Mouse (Mus musculus): ENCODE measurements around the gene Gm10715. TPM values are rescaled to one million over a fixed set of nuclear protein-coding genes. Genes with fewer than 3 reads are reported as not detected.
A peak's percentile ranks its signal among the peaks of the same experiment; 100 is the strongest.
"Not testable (repeated sequence)": the region's sequence is repeated elsewhere in the genome, so short reads cannot be mapped to it uniquely, and the experiment has no call there.

Gm10715 gene
- polyA plus RNA-seq, 1 experiment from 2014 or later = not detected

DNA sequence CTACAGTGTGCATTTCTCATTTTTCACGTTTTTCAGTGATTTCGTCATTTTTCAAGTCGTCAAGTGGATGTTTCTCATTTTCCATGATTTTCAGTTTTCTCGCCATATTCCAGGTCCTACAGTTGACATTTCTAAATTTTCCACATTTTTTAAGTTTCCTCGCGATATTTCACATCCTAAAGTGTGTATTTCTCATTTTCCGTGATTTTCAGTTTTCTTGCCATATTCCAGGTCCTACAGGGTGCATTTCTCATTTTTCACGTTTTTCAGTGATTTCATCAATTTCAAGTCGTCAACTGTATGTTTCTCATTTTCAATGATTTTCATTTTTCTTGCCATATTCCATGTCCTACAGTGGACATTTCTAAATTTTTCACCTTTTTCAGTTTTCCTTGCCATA is 21.3 kb upstream of the Gm10715 start, which contains the start of gene Gm10720:
Gene Gm10720 (plus strand): TSS at position 301 of the 400 bp plus-strand sequence.
- H3K36me3 ChIP-seq; H3K27me3 ChIP-seq; H3K27ac ChIP-seq; H3K9ac ChIP-seq; ATAC-seq (ENCODE audit: insufficient number of reproducible peaks, insufficient read depth, low FRiP score, low TSS enrichment, low read depth); H3K9me3 ChIP-seq; H3K4me1 ChIP-seq; H3K4me3 ChIP-seq; H3K4me2 ChIP-seq: not testable (repeated sequence)
- 73% methylated on average over 5 of the region's 9 CpGs for WGBS

DNA sequence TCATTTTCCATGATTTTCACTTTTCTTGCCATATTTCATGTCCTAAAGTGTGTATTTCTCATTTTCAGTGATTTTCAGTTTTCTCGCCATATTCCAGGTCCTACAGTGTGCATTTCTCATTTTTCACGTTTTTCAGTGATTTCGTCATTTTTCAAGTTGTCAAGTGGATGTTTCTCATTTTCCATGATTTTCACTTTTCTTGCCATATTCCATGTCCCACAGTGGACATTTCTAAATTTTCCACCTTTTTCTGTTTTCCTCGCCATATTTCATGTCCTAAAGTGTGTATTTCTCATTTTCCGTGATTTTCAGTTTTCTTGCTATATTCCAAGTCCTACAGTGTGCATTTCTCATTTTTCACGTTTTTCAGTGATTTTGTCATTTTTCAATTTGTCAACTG is 20.8 kb upstream of the Gm10715 start:
- H3K27ac ChIP-seq; ATAC-seq (ENCODE audit: insufficient number of reproducible peaks, insufficient read depth, low FRiP score, low TSS enrichment, low read depth); H3K9me3 ChIP-seq; H3K36me3 ChIP-seq; H3K9ac ChIP-seq; H3K4me2 ChIP-seq; H3K4me1 ChIP-seq; H3K27me3 ChIP-seq; H3K4me3 ChIP-seq: not testable (repeated sequence)
- WGBS = 75% methylated on average over 6 of the region's 6 CpGs

DNA sequence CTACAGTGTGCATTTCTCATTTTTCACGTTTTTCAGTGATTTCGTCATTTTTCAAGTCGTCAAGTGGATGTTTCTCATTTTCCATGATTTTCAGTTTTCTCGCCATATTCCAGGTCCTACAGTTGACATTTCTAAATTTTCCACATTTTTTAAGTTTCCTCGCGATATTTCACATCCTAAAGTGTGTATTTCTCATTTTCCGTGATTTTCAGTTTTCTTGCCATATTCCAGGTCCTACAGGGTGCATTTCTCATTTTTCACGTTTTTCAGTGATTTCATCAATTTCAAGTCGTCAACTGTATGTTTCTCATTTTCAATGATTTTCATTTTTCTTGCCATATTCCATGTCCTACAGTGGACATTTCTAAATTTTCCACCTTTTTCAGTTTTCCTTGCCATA is 19.6 kb upstream of the Gm10715 start, which contains the start of gene Gm10719:
Gene Gm10719 (plus strand): TSS at position 301 of the 400 bp plus-strand sequence.
- H3K4me2 ChIP-seq; H3K9me3 ChIP-seq; H3K27ac ChIP-seq; ATAC-seq (ENCODE audit: insufficient number of reproducible peaks, insufficient read depth, low FRiP score, low TSS enrichment, low read depth); H3K9ac ChIP-seq; H3K36me3 ChIP-seq; H3K27me3 ChIP-seq; H3K4me3 ChIP-seq; H3K4me1 ChIP-seq: not testable (repeated sequence)
- 55% methylated on average over 1 of the region's 9 CpGs for WGBS

DNA sequence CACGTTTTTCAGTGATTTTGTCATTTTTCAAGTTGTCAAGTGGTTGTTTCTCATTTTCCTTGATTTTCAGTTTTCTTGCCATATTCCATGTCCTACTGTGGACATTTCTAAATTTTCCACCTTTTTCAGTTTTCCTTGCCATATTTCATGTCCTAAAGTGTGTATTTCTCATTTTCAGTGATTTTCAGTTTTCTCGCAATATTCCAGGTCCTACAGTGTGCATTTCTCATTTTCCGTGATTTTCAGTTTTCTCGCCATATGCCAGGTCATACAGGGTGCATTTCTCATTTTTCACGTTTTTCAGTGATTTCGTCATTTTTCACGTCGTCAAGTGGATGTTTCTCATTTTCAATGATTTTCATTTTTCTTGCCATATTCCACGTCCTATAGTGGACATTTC is 17.7 kb upstream of the Gm10715 start:
- not testable (repeated sequence) for H3K27ac ChIP-seq; H3K9ac ChIP-seq; H3K4me2 ChIP-seq; H3K9me3 ChIP-seq; ATAC-seq (ENCODE audit: insufficient number of reproducible peaks, insufficient read depth, low FRiP score, low TSS enrichment, low read depth); H3K4me3 ChIP-seq; H3K27me3 ChIP-seq; H3K36me3 ChIP-seq; H3K4me1 ChIP-seq
- WGBS = 64% methylated on average over 9 of the region's 9 CpGs

- H3K9ac ChIP-seq, H3K4me1 ChIP-seq, H3K27ac ChIP-seq, H3K9me3 ChIP-seq, H3K4me2 ChIP-seq, H3K36me3 ChIP-seq, H3K4me3 ChIP-seq, H3K27me3 ChIP-seq: not testable (repeated sequence)
- ATAC-seq (ENCODE audit: insufficient number of reproducible peaks, insufficient read depth, low FRiP score, low TSS enrichment, low read depth) = peak; percentile 67; the same call in 1 of the 2 replicates
- 77% methylated on average over 17 of the region's 19 CpGs for WGBS
These were observed 16.6 kb upstream of the Gm10715 start for GRCm38 (mm10) chr9:3019835-3020727.

- not testable (repeated sequence) for ATAC-seq (ENCODE audit: insufficient number of reproducible peaks, insufficient read depth, low FRiP score, low TSS enrichment, low read depth); H3K9me3 ChIP-seq; H3K4me1 ChIP-seq; H3K4me3 ChIP-seq; H3K4me2 ChIP-seq; H3K36me3 ChIP-seq; H3K27me3 ChIP-seq; H3K9ac ChIP-seq; H3K27ac ChIP-seq
- WGBS = 73% methylated on average over 11 of the region's 13 CpGs
These were observed 14.2 kb upstream of the Gm10715 start for GRCm38 (mm10) chr9:3022316-3023008.

DNA sequence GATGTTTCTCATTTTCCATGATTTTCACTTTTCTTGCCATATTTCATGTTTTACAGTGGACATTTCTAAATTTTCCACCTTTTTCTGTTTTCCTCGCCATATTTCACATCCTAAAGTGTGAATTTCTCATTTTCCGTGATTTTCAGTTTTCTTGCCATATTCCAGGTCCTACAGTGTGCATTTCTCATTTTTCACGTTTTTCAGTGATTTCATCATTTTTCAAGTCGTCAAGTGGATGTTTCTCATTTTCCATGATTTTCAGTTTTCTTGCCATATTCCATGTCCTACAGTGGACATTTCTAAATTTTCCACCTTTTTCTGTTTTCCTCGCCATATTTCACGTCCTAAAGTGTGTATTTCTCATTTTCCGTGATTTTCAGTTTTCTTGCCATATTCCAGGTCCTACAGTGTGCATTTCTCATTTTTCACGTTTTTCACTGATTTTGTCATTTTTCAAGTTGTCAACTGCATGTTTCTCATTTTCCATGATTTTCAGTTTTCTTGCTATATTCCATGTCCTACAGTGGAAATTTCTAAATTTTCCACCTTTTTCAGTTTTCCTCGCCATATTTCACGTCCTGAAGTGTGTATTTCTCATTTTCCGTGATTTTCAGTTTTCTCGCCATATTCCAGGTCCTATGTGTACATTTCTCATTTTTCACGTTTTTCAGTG is 13.2 kb upstream of the Gm10715 start, which contains the start of gene Gm10718:
Gene Gm10718 (plus strand): TSS at position 236 of the 673 bp plus-strand sequence.
- 76% methylated on average over 12 of the region's 13 CpGs for WGBS
- H3K9me3 ChIP-seq; H3K4me3 ChIP-seq; H3K4me2 ChIP-seq; H3K4me1 ChIP-seq; H3K27ac ChIP-seq; ATAC-seq (ENCODE audit: insufficient number of reproducible peaks, insufficient read depth, low FRiP score, low TSS enrichment, low read depth); H3K27me3 ChIP-seq; H3K9ac ChIP-seq; H3K36me3 ChIP-seq: not testable (repeated sequence)

DNA sequence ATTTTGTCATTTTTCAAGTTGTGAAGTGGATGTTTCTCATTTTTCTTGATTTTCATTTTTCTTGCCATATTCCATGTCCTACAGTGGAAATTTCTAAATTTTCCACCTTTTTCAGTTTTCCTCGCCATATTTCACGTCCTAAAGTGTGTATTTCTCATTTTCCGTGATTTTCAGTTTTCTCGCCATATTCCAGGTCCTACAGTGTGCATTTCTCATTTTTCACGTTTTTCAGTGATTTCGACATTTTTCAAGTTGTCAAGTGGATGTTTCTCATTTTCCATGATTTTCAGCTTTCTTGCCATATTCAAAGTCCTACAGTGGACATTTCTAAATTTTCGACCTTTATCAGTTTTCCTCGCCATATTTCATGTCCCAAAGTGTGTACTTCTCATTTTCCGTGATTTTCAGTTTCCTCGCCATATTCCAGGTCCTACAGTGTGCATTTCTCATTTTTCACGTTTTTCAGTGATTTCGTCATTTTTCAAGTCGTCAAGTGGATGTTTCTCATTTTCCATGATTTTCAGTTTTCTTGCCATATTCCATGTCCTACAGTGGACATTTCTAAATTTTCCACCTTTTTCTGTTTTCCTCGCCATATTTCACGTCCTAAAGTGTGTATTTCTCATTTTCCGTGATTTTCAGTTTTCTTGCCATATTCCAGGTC is 12.6 kb upstream of the Gm10715 start:
- not testable (repeated sequence) for H3K36me3 ChIP-seq; H3K4me2 ChIP-seq; ATAC-seq (ENCODE audit: insufficient number of reproducible peaks, insufficient read depth, low FRiP score, low TSS enrichment, low read depth); H3K4me1 ChIP-seq; H3K9ac ChIP-seq; H3K9me3 ChIP-seq; H3K4me3 ChIP-seq; H3K27me3 ChIP-seq; H3K27ac ChIP-seq
- 77% methylated on average over 16 of the region's 16 CpGs for WGBS

GRCm38 (mm10) chr9:3024912-3025467 is 11.7 kb upstream of the Gm10715 start, which contains the start of gene Gm10717:
Gene Gm10717, plus strand, starts transcription at chr9:3025417.
- not testable (repeated sequence) for H3K27me3 ChIP-seq; H3K4me2 ChIP-seq; ATAC-seq (ENCODE audit: insufficient number of reproducible peaks, insufficient read depth, low FRiP score, low TSS enrichment, low read depth); H3K4me3 ChIP-seq; H3K4me1 ChIP-seq; H3K27ac ChIP-seq; H3K36me3 ChIP-seq; H3K9ac ChIP-seq; H3K9me3 ChIP-seq
- 70% methylated on average over 12 of the region's 12 CpGs for WGBS

DNA sequence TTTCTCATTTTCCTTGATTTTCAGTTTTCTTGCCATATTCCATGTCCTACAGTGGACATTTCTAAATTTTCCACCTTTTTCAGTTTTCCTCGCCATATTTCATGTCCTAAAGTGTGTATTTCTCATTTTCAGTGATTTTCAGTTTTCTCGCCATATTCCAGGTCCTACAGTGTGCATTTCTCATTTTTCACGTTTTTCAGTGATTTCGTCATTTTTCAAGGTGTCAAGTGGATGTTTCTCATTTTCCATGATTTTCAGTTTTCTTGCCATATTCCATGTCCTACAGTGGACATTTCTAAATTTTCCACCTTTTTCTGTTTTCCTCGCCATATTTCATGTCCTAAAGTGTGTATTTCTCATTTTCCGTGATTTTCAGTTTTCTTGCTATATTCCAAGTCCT is 11.0 kb upstream of the Gm10715 start:
- not testable (repeated sequence) for H3K9me3 ChIP-seq; ATAC-seq (ENCODE audit: insufficient number of reproducible peaks, insufficient read depth, low FRiP score, low TSS enrichment, low read depth); H3K9ac ChIP-seq; H3K27ac ChIP-seq; H3K4me1 ChIP-seq; H3K4me3 ChIP-seq; H3K36me3 ChIP-seq; H3K4me2 ChIP-seq; H3K27me3 ChIP-seq
- WGBS = 73% methylated on average over 5 of the region's 6 CpGs

DNA sequence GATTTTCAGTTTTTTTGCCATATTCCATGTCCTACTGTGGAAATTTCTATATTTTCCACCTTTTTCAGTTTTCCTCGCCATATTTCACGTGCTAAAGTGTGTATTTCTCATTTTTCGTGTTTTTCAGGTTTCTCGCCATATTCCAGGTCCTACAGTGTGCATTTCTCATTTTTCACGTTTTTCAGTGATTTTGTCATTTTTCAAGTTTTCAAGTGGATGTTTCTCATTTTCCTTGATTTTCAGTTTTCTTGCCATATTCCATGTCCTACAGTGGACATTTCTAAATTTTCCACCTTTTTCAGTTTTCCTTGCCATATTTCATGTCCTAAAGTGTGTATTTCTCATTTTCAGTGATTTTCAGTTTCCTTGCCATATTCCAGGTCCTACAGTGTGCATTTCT is 10.5 kb upstream of the Gm10715 start:
- not testable (repeated sequence) for H3K4me1 ChIP-seq; H3K4me3 ChIP-seq; H3K27me3 ChIP-seq; H3K27ac ChIP-seq; H3K4me2 ChIP-seq; H3K9ac ChIP-seq; H3K9me3 ChIP-seq; ATAC-seq (ENCODE audit: insufficient number of reproducible peaks, insufficient read depth, low FRiP score, low TSS enrichment, low read depth); H3K36me3 ChIP-seq
- 75% methylated on average over 5 of the region's 5 CpGs for WGBS

All from embryonic facial prominence, embryonic 13.5 days (tissue).